Mouse (Mus musculus): ENCODE data around the gene Cgref1.

Gene Cgref1

GRCm38 (mm10) chr5:30944956-30945781, at the start of gene Cgref1:
Gene Cgref1 (minus strand): TSS chr5:30945591.
- peak; percentile 56 for DNase-seq

GRCm38 (mm10) chr5:30994074-30994473, 48.7 kb upstream of the Cgref1 start:
- no peak for DNase-seq

- DNase-seq, result no peak
Measured at GRCm38 (mm10) chr5:30992980-30993676, 47.7 kb upstream of the Cgref1 start.

GRCm38 (mm10) chr5:30982357-30982756, 37.0 kb upstream of the Cgref1 start:
- no peak for DNase-seq

DNA sequence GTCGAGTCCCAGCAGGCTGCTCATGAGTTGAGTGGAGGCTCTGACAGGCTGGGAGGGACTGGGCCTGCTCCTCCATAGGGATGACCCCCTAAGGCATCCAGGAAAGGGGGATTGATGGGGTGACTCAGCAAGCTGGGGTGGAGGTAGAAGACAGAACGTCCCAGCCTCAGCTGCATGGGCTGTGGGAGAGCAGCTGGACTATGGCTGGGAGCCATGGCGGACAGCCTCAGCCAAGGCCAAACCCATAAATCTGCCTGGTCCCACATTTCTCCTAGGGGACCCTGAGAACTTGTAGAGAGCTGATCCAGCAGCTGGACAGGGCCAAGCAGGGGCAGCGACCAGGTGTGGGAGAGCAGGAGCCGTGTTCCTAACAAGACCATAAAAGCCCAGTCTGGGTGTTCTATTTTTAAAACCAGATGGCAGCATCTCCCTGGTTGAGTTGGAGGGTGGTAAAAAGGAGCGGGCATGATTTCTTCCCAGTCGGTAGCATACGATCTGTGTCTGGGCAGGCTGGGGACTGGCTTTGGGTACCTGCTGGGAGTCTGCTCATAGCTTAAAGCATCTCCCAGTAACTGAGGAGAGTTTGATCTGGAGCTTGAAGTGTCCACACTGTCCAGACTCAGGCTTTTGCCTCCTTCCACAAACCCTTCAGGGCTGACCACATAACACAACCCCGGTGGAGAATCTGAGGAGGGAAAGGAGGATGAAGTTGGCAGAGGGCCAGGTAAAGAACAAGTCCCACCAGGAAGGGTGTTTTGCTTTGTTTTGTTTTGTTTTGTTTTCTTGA, 29.7 kb upstream of the Cgref1 start:
- DNase-seq, result peak; percentile 31

GRCm38 (mm10) chr5:30969440-30969839, 24.0 kb upstream of the Cgref1 start:
- DNase-seq, result no peak

DNA sequence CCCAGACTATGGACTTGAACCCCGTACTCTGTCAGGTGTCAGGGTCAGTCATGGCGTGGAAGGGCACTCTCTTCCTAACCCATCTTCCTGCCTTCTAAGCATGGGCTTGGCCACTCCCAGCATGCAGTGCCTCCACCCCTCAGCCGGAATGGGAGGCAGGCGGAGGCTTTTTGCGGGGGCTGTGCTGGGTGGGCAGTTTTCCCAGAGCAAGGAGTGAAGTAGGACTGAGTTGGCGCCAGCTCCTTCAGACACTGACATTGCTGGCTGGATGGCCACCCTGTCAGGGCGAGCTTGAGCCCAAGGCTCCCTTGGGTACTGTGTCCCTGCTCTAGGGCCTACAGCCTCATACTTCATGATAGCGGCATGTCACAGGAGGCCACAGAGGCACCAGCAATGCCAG, 23.0 kb upstream of the Cgref1 start, which contains the start of gene Tcf23:
Gene Tcf23, plus strand, starts transcription at position 247 of the 400 bp plus-strand sequence.
- peak; percentile 41 for DNase-seq

DNA sequence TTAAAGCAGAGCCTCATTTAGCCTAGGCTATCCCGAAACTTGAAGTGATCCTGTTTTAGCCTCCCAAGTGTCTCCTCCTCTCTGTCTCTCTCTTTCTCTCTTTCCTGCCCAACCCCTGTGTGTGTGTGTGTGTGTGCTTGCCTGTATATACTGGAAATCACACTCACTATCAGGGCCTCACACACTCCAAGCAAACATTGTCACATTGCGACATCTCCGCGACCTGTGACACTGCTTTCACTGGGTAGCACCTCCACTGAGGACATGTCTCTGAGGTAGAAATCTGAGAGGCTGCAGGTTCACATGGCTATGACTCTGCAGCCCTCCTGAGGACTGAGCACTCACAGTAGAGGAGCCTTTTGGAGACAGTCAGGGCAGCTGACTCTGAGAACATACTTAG, 20.8 kb upstream of the Cgref1 start:
- no peak for DNase-seq

DNA sequence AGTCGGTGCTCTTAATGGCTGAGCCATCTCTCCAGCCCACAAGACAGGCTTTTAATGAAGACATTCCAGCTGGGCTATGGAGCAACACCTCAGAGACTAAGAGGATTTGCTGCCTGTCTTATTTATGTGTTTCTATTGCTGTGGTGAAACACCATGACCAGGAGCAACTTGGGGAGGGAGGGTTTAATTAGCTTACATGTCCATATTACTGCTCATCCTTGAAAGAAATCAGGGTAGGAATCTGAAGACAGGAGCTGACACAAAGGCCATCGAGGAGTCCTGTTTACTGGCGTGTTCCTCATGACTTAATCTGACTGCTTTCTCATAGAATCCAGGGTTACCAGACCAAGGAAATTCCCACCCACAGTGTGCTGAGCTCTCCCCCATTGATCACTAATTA, 18.5 kb upstream of the Cgref1 start:
- no peak for DNase-seq

DNA sequence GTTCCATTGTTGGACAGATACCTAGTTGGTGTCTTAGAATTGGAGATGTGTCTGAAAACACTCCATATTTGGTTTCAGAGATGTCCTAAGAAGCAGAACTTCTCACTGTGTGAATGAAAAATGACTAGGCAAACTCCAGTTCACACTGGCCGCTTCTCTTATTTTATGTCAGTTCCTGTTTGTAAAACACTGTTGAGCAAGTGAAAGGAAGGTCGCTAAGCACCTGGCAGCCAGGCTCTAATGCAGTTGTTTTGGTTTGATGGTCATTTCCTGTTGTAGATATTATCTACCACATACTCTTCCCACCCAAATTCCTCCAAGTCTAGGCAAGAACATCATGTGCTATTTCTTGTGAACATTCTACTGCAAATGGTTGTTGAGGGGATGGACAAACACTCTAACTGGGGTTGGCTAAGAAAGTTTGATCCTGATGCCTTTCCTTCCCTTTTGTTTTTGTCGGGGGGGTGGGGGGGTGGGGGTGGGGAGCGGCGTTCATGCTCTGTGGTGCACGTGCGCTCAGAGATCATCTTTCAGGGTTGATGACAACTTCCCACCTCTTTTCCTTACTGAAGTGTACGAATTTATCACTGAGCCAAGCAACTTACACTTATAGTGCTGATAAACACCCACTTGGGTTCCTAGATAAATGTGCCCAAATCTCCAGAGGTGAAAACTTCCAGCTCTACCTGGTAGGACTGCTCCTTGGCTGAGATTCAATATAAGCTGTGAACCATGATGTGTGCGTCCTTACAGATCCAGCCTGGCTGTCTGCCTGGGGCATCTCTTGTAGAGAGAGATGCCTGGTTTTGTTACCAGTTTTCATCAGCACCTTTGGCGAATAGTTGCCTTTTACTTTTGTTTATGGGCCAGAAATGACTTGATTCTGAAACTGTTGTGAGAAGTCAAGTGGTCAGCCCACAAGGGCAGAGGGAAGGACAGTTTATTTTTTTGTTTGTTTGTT, 16.4 kb upstream of the Cgref1 start:
- peak; percentile 18 for DNase-seq

DNA sequence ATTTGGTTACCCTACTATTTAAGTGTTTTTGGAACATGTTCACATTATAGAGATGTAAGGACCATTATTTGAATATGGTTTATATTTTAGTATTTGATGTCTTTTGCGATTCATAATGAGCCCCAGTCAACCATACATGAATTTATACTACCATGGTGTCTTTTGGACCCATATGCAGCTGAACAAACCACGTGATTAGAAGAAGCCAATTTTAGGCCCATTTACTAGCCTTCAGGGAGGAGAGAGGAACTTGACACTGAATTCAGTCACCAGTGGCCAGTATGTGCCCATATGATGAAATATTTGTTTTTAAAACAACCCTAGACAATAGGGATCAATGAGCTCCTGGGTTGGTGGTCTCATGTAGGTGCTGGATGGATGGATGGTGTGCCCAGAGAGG, 15.4 kb upstream of the Cgref1 start:
- no peak for DNase-seq

GRCm38 (mm10) chr5:30959966-30960501, 14.6 kb upstream of the Cgref1 start, which contains the start of gene Preb:
Gene Preb (minus strand): TSS chr5:30960361.
- DNase-seq, result peak; percentile 99

DNA sequence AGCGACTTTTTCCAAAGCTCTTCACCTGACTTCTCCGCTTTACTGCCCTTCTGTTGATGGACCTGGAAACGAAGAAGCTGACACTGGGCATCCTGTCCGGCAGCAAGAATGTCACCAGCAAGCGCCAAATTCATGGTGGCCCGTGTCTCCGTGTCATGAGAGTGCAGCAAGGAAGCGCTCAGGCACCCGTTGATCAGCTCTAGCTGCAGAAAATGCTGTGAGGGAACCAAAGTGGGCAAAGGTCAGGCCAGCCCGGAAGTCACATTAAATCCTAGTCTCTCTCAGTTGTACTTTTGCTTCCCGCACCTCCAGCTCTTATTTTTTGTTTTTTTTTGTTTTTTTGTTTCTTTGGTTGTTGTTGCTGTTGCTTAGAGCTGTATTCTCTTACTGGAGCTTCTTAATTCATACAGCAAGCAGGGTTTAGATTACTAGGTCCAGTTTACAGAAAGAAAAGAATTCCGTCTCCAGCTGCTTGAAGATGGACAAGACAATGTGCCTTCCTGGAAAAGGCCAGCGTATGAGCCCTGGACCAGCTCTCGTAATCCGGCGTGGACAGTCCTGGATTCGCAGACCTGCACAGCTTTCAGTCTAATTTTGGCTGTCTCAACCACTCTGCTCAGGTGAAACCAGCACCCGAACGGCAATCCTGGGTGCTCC, 13.9 kb upstream of the Cgref1 start:
- no peak for DNase-seq

GRCm38 (mm10) chr5:30957891-30958290, 12.5 kb upstream of the Cgref1 start:
- no peak for DNase-seq

DNA sequence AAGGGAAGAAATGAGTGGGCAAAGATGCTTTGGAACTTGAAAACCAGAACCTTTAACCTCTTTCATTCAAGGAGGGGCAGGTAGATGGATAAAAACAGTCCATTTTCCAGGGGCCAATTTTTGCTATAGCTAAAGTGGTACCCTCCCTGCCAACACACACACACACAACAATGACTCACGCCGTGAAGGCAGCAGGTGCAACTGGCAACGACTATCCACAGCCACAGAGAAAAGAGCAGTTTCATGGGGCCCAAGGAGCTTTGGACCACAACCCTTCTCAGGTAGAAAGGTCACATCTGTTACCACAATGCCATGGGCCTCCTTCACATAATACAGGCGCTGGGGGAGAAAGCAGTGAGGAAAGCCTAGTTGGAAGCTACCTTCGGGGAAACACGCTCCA, 10.4 kb upstream of the Cgref1 start:
- no peak for DNase-seq

DNA sequence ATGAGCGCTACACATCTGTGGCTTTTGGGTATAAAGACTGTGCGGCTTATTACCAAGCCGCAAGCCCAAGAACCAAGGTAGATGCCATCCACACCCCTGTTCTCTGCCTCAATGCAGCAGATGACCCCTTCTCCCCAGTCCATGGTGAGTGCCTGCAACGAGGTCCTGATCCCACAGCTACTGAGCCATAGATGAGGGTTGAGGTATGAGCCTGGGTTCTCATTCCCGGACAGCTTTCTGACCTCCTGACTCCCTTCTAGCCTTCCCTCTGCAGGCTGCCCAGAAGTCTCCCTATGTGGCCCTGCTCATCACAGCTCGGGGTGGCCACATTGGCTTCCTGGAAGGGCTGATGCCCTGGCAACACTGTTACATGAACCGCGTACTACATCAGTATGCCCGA, 9.2 kb upstream of the Cgref1 start:
- no peak for DNase-seq

DNA sequence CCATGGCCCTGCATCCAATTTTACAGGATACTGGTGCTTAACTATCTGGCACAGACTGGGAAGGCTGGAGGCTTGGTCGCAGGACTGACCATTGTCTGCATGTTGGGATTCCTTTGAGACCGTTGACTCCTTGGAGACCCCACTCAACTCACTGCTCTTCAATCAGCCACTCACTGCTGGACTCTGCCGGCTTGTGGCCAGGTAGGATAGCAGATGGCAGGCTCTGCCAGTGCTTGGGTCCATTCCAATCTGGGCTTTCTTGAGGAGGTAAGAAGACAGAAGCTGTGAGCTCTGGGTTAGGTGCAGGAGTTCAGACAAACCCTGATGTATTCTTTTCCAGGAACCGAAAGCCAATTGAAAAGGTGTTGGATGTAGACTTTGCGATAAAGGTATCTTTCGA, 8.7 kb upstream of the Cgref1 start:
- no peak for DNase-seq

GRCm38 (mm10) chr5:30952551-30952950, 7.2 kb upstream of the Cgref1 start:
- DNase-seq, result no peak

GRCm38 (mm10) chr5:30951706-30952105, 6.3 kb upstream of the Cgref1 start:
- no peak for DNase-seq

DNA sequence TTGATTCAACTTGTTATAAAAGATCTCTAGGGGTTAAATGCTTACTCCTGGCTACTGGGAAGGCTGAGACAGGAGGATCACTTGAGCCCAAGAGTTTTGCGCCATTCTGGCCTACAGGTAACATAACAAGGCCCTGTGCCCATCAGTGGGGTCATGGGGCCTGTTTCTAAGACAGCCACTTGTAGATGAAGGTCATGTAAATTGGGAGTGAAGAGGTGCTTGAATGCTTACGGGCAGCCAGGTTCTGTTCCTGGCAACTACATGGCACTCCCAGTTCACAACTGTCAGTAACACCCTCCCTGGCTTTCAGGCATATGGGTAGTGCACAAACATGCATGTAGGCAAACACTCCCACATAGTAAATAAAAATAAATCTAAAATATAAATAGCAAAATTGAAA, 5.5 kb upstream of the Cgref1 start:
- no peak for DNase-seq

GRCm38 (mm10) chr5:30950451-30950850, 5.1 kb upstream of the Cgref1 start:
- DNase-seq, result no peak

All from lung, postnatal 14 days (tissue).